Mouse (Mus musculus): ENCODE results near the gene S1pr4.

S1pr4 gene

GRCm38 (mm10) chr10:81493601-81494220 is 6.2 kb downstream of the S1pr4 start:
- no peak for DNase-seq (ENCODE audit: low spot score in 2 of 2)

DNA sequence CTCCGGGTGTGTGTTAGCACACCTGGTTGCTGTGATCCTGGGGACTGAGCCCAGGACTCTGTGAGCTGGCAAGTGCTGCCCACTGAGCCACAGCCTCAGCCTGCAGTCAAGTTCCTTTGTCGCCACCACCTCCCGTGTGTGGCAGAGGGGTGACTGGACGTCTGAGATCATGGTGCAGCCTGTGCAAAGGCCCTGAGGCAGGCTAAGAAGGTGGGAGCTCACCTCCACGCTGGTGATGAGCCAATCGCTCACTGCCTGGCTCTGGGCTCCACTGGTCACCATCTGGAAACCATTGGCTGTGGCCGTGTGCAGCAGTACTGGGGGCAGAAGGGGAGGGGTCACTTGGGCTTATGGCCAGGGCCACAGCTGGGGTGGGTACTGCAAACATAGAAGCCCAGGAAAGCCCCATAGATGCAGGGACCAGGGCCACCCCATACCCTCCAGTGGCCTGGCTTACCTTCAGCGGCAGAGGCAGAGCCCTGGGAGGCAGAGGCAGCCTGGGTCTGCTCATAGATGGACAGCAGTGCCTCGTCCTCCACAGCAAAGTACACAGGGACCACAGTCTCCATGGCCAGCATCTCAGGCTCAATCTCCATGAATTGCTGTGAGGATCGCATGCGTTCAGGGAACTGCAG is 7.2 kb downstream of the S1pr4 start:
- no peak for DNase-seq (ENCODE audit: low spot score in 2 of 2)

- DNase-seq (ENCODE audit: low spot score in 2 of 2), result no peak
Measured at GRCm38 (mm10) chr10:81491018-81491417, 8.9 kb downstream of the S1pr4 start.

- DNase-seq (ENCODE audit: low spot score in 2 of 2), result no peak
Measured at GRCm38 (mm10) chr10:81489941-81490340, 10.0 kb downstream of the S1pr4 start.

DNA sequence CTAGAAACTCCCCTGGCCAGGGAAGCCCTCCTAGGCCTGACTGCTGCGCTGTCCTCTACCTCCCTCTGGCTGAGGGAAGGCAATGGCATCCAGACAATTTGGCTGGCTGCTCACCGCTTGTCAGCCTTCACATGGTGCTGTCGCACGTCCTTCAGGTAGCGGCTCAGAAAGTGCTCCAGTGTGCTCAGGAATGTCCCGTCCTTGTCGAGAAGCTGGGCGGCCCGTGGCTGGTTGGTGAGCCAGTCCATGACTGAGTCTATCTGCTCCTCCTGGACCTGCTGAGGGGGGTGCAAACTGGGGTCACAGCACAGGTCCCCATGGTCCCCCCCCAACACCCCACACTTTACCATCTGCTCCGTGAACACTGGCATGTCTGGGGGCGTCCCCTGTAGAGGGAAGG is 11.9 kb downstream of the S1pr4 start:
- no peak for DNase-seq (ENCODE audit: low spot score in 2 of 2)

- no peak for DNase-seq (ENCODE audit: low spot score in 2 of 2)
Measured at GRCm38 (mm10) chr10:81486496-81486895, 13.4 kb downstream of the S1pr4 start.

GRCm38 (mm10) chr10:81485479-81486018 is 14.4 kb downstream of the S1pr4 start:
- DNase-seq (ENCODE audit: low spot score in 2 of 2), result no peak

DNA sequence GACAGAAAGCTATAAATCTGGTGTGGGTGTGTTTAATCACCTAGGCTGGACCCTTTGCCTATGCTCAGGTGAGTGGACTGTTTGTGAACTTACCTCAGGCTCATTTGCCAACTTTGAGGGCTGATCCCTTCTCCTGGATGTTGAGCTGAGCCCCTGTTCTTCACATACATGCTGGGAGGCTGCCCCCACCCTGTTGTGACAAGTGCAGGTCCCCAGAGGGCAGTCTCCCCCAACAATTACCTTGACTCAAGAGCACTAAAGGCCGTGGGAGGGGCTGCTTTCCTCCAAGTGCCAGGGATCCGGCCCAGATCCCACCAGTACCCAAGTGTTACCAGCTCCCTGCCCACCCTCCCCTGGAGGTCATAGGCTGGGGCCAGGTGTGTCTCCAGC is 14.9 kb downstream of the S1pr4 start:
- DNase-seq (ENCODE audit: low spot score in 2 of 2), result no peak

DNA sequence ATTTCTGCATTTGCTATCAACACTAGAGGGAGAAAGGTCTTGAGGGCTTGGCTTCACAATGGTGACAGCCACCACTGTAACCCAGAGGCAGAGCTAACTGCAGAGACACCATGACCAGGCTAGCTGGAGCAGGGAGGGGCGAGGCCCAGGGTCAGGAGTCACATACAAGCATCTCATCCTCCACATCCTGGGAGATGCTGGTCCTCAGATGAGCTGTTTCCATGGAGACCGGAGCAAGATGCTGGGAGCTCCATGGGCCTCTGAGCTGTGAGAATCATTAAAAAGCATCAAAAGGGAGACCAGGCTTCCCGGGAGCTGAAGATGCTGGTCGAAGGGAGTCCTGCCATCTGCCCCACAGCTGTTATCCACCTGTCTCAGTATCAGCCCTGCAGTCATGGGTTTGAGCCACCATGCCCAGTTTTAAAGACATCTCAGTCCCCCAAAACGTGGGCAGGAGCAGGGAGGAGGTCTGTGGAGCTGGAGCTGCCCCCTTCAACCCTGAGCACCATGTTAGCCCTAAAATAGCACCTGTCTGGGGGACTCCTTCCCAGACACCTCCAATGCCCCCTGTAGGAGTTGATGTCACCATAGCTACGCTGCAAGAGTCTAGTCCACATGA is 15.4 kb downstream of the S1pr4 start:
- DNase-seq (ENCODE audit: low spot score in 2 of 2), result no peak

DNA sequence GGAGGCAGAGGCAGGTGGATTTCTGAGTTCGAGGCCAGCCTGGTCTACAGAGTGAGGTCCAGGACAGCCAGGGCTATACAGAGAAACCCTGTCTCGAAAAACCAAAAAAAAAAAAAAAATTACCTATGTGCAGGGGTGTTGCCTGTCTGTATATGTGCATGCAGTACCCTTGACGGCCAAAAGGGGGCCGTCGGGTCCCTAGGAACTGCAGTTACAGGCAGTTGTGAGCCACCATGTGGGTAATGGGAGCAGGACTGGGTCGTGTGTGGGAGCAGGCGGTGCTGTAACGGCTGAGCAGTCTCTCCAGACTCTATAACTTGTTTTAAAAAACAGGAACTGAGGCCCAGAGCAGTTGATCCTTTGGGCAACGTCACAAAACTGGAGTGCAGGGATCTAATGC is 15.9 kb downstream of the S1pr4 start:
- no peak for DNase-seq (ENCODE audit: low spot score in 2 of 2)

- peak in 1 of 2 experiments; percentile 38 for DNase-seq (ENCODE audit: low spot score in 2 of 2)
Measured at GRCm38 (mm10) chr10:81482533-81482889, 17.4 kb downstream of the S1pr4 start, which contains the start of gene Celf5. Gene Celf5 (minus strand): TSS chr10:81482709.

DNA sequence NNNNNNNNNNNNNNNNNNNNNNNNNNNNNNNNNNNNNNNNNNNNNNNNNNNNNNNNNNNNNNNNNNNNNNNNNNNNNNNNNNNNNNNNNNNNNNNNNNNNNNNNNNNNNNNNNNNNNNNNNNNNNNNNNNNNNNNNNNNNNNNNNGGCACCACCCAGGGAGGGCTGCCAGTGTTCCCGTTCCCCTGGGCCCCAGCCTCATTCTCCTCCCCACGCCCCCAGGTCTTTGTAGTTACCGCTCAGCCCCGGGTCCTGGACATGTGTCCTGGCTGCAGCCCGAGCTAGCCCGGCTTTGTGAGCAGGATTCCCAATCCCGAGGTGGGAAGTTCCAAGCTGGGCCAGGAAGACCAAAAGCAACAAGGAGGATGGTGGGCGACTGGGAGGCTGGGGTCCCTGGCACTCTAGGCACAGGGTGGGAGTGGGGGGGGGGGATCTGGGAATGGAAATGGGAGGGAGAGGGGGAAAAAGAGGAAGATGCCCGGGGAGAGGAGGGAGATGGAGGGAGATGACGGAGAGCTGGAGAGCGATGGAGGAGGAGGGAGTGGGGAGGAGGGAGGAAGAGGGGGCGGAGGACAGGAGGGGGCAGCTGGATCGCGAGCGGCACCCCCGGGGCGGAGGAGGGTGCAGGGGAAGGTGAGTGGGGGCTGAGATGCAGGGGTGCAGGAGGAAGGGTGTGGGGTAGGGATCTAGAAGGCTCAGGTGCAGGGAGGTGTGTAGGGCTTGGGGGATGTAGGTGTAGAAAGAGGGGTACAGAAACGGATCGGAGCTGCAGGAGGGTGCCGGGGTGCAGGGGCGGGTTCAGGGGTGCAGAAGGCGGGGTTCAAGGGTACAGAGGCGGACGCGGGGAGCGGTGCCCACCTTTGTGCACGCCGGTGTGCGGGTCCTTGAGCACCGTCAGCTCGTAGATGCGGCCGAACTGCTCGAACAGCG is 18.1 kb downstream of the S1pr4 start:
- DNase-seq (ENCODE audit: low spot score in 2 of 2), result no peak

GRCm38 (mm10) chr10:81474461-81474860 is 25.5 kb downstream of the S1pr4 start:
- DNase-seq (ENCODE audit: low spot score in 2 of 2), result no peak

GRCm38 (mm10) chr10:81473003-81473451 is 26.9 kb downstream of the S1pr4 start:
- no peak for DNase-seq (ENCODE audit: low spot score in 2 of 2)

GRCm38 (mm10) chr10:81472403-81473002 is 27.4 kb downstream of the S1pr4 start:
- no peak for DNase-seq (ENCODE audit: low spot score in 2 of 2)

- no peak for DNase-seq (ENCODE audit: low spot score in 2 of 2)
Measured at GRCm38 (mm10) chr10:81470454-81470853, 29.5 kb downstream of the S1pr4 start.

DNA sequence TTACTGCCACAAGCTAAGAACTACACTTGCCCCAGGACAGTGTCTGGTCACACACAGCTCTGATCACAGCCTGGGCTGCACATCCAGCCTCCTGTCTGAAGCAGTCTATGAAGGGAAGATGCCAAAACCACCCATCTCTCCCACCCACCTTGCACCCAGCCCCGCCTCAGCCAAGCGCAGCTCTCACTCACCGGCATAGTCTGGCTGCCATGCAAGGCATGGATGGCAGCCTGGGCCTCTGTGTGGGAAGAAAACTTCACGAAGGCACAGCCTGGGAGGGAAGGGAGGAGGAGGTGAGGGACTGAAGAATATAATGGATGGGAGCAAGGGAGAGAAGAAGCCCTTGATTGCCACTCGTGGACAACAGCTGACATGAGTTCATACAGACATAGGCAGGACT is 30.7 kb downstream of the S1pr4 start:
- no peak for DNase-seq (ENCODE audit: low spot score in 2 of 2)

GRCm38 (mm10) chr10:81467670-81468235 is 32.2 kb downstream of the S1pr4 start:
- no peak for DNase-seq (ENCODE audit: low spot score in 2 of 2)

DNA sequence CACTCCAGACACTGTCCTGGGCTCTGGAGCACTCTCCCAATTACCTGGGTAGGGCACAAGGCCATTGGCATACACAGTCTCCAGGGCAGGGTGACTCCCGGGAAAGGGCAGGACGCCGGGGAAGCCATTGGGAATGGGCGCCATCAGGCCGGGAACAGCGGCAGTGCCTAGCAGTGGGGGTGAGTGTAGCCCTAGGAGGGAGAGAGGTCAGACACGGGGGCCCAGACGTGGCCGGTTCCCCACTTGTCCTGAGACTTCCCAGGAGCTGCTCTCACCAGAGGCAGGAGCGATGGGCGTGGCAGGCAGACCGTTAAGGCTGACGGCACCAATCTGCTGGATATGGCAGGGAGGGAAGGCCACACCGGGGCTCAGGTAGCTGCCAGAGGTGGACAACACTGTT is 33.1 kb downstream of the S1pr4 start:
- DNase-seq (ENCODE audit: low spot score in 2 of 2), result no peak

DNA sequence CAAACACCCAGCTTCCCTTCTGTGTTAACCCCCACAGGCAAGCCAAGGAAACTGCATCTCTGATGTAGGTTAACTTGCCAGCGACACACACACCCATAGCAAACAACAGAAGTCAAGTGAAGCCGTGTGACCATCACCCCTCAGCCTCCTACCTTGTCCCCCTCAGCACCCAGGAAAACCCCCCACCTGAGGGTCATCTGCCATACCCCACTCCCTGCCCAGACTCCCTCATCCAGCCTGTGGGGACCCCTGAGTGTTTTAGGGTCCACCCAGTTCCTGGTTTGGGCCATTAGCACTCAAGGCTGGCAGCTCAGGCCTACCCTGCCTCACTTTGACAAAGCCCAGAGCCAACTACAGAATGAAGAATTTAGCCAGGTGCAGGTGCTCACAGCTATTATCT is 33.9 kb downstream of the S1pr4 start:
- no peak for DNase-seq (ENCODE audit: low spot score in 2 of 2)

DNA sequence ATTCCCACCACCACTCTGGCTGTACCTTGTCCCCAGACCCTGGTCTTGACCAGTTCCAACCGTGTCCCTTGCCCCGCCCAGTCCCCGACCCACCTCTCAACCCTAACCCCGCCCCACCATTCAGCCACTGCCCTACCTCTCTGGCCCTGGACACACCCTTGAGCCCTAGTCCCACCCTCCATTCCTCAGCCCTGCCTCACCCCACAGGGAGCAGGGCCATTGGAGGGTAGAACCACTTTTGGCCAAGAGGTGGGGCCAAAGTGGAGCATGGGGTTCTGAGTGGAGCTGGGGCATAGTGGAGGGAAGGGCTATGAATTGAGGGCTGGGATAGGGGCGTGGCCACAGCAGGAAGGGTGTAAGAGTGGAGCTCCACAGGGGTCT is 34.7 kb downstream of the S1pr4 start:
- DNase-seq (ENCODE audit: low spot score in 2 of 2), result no peak
